ENCODE assay signal across 10 mouse cellular contexts in the genomic region with DNA sequence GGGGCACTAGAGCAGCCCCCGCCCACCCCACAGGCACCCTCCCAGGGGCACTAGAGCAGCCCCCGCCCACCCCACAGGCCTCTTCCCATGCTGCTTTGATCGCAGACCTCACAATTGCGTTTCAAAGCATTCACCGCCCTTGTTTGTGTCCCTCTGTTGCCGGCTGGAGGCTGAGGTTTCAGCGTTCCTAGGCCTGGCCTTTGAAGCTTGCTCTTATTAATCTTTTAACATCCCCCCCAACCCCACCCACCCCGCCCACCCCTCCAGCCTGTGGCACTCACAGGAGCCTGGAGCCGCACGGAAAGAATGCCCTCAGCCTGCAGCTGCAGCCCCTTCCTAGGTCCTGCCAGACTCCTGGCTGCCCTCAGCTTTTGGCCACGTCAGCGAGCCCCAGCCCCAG. TPM values are rescaled to one million over a fixed set of nuclear protein-coding genes. Genes with fewer than 3 reads are reported as not detected.
DNase-seq lines count a peak whose midpoint lies in the region; ATAC-seq and TF ChIP-seq lines count a peak whose summit lies in the region.
"Had no signal": no experiment of that assay in that cellular context is flagged by ENCODE, and none has a peak within 500 bp of the region (broad histone marks: within the 10 kb centered on the region; RNA-seq: fewer than 3 reads in every experiment).

No protein-coding gene starts in this region.

- H3K9ac ChIP-seq in forebrain, embryonic 12.5 days, result peak overlapping the region; percentile 47
- H3K9ac ChIP-seq in forebrain, embryonic 15.5 days (replicated peaks), result no peak overlapping the region
- no peak overlapping the region for H3K9ac ChIP-seq in liver, embryonic 11.5 days (ENCODE audit: low read depth, low read length)
- no peak overlapping the region for H3K9ac ChIP-seq in liver, postnatal 0 days (replicated peaks)
- no peak overlapping the region for H3K9ac ChIP-seq in embryonic facial prominence, embryonic 15.5 days

- peaks cover 48% of the 10 kb centered on the region for H3K36me3 ChIP-seq in forebrain, embryonic 12.5 days (replicated peaks)
- H3K36me3 ChIP-seq in forebrain, embryonic 15.5 days, result peaks cover 10% of the 10 kb centered on the region; the same call in 1 of the 2 replicates
- peaks cover 14% of the 10 kb centered on the region; the same call in 1 of the 2 replicates for H3K36me3 ChIP-seq in liver, embryonic 11.5 days (ENCODE audit: control insufficient read depth, insufficient read depth, low read length)
- H3K36me3 ChIP-seq in liver, postnatal 0 days (replicated peaks; ENCODE audit: insufficient read depth, low read length), result peaks cover 16% of the 10 kb centered on the region; the same call in 1 of the 2 replicates
- peaks cover 13% of the 10 kb centered on the region for H3K36me3 ChIP-seq in embryonic facial prominence, embryonic 15.5 days

- 0 out of 2 replicates have a peak, but pooled peaks cover 8% of the 10 kb centered on the region for H3K27me3 ChIP-seq in forebrain, embryonic 12.5 days
- H3K27me3 ChIP-seq in forebrain, embryonic 15.5 days, result no peaks in the 10 kb centered on the region
- H3K27me3 ChIP-seq in liver, embryonic 11.5 days (replicated peaks; ENCODE audit: control insufficient read depth, insufficient read depth, low read length), result no peaks in the 10 kb centered on the region
- no peaks in the 10 kb centered on the region for H3K27me3 ChIP-seq in liver, postnatal 0 days (ENCODE audit: insufficient read depth, low read length)
- H3K27me3 ChIP-seq in embryonic facial prominence, embryonic 15.5 days, result no peaks in the 10 kb centered on the region

- peak overlapping the region; percentile 68 for H3K27ac ChIP-seq in forebrain, embryonic 12.5 days
- H3K27ac ChIP-seq in forebrain, embryonic 15.5 days (replicated peaks), result no peak overlapping the region
- peak overlapping the region; percentile 25; the same call in 1 of the 2 replicates for H3K27ac ChIP-seq in liver, embryonic 11.5 days (ENCODE audit: low read depth, low read length)
- no peak overlapping the region for H3K27ac ChIP-seq in liver, postnatal 0 days (ENCODE audit: low read depth)
- peak overlapping the region; percentile 76 for H3K27ac ChIP-seq in embryonic facial prominence, embryonic 15.5 days (replicated peaks)

- no peak for DNase-seq in liver, embryonic 11.5 days (ENCODE audit: low spot score)
- no peak for DNase-seq in liver, postnatal 0 days
- peak; percentile 39 for DNase-seq in neural tube, embryonic 10.5 days (ENCODE audit: extremely low spot score, low spot score)
- DNase-seq in spleen, postnatal 4 days (ENCODE audit: low spot score in 2 of 2), result no peak
- DNase-seq in layer of hippocampus, adult 8-10 months (ENCODE audit: low spot score in 2 of 2), result no peak
- DNase-seq: cerebellum, postnatal 25 days had no signal

- peaks cover 52% of the 10 kb centered on the region for H3K4me1 ChIP-seq in forebrain, embryonic 12.5 days
- peaks cover 14% of the 10 kb centered on the region for H3K4me1 ChIP-seq in forebrain, embryonic 15.5 days
- peaks cover 33% of the 10 kb centered on the region for H3K4me1 ChIP-seq in liver, embryonic 11.5 days (replicated peaks; ENCODE audit: control insufficient read depth, insufficient read depth, low read length)
- no peaks in the 10 kb centered on the region for H3K4me1 ChIP-seq in liver, postnatal 0 days (ENCODE audit: insufficient read depth)
- H3K4me1 ChIP-seq in embryonic facial prominence, embryonic 15.5 days, result peaks cover 75% of the 10 kb centered on the region

- no peaks in the 10 kb centered on the region for H3K9me3 ChIP-seq in forebrain, embryonic 12.5 days
- H3K9me3 ChIP-seq in forebrain, embryonic 15.5 days, result no peaks in the 10 kb centered on the region
- no peaks in the 10 kb centered on the region for H3K9me3 ChIP-seq in liver, embryonic 11.5 days (ENCODE audit: control insufficient read depth, low read length)
- no peaks in the 10 kb centered on the region for H3K9me3 ChIP-seq in liver, postnatal 0 days (ENCODE audit: low read length)
- H3K9me3 ChIP-seq in embryonic facial prominence, embryonic 15.5 days (replicated peaks), result no peaks in the 10 kb centered on the region

- whole genome bisulfite sequencing in forebrain, embryonic 12.5 days, result 1% methylated on average over 11 of the region's 12 CpGs
- 3% methylated on average over 12 of the region's 12 CpGs for WGBS in forebrain, embryonic 15.5 days
- WGBS in liver, embryonic 11.5 days, result 39% methylated on average over 11 of the region's 12 CpGs
- WGBS in liver, postnatal 0 days (ENCODE audit: insufficient replicate concordance), result 69% methylated on average over 11 of the region's 12 CpGs
- WGBS in embryonic facial prominence, embryonic 15.5 days, result 12% methylated on average over 11 of the region's 12 CpGs

- no peak for ATAC-seq in forebrain, embryonic 12.5 days (ENCODE audit: low FRiP score)
- ATAC-seq in forebrain, embryonic 15.5 days (replicated peaks), result no peak
- no peak for ATAC-seq in liver, embryonic 11.5 days (replicated peaks; ENCODE audit: low FRiP score)
- ATAC-seq in liver, postnatal 0 days, result no peak
- ATAC-seq in embryonic facial prominence, embryonic 15.5 days (ENCODE audit: insufficient number of reproducible peaks, low FRiP score, low TSS enrichment, low read depth), result peak; percentile 13; the same call in 1 of the 2 replicates

- no peak overlapping the region for H3K4me3 ChIP-seq in forebrain, embryonic 12.5 days (replicated peaks)
- H3K4me3 ChIP-seq in forebrain, embryonic 15.5 days, result no peak overlapping the region
- no peak overlapping the region for H3K4me3 ChIP-seq in liver, embryonic 11.5 days (ENCODE audit: low read depth, low read length)
- H3K4me3 ChIP-seq in liver, postnatal 0 days (ENCODE audit: low read depth, low read length), result no peak overlapping the region
- H3K4me3 ChIP-seq in embryonic facial prominence, embryonic 15.5 days (replicated peaks), result no peak overlapping the region

- H3K4me2 ChIP-seq in forebrain, embryonic 12.5 days, result peak overlapping the region; percentile 10
- no peak overlapping the region for H3K4me2 ChIP-seq in forebrain, embryonic 15.5 days (replicated peaks)
- no peak overlapping the region for H3K4me2 ChIP-seq in liver, embryonic 11.5 days
- H3K4me2 ChIP-seq in liver, postnatal 0 days (ENCODE audit: low read depth, low read length), result no peak overlapping the region
- no peak overlapping the region for H3K4me2 ChIP-seq in embryonic facial prominence, embryonic 15.5 days (replicated peaks)

- no peak for TF ChIP-seq CTCF in liver, postnatal 0 days (IDR thresholded peaks at IDR 0.05; ENCODE audit: low read depth)

- no peak for TF ChIP-seq EP300 in liver, postnatal 0 days (IDR thresholded peaks at IDR 0.05; ENCODE audit: low read depth)

RNA-seq across cellular contexts. Expression of gene Cenpx, which starts 6.3 kb away (rescaled TPM):
- 125 and 127 TPM in 2 replicates for polyA plus RNA-seq in forebrain, embryonic 12.5 days (2016; fragmentation: Nextera tagmentation; extraction: Ambion mirVana)
- polyA plus RNA-seq in forebrain, embryonic 15.5 days (2015; fragmentation: Nextera tagmentation; extraction: Ambion mirVana), result 97.9 and 103 TPM in 2 replicates
- 178 and 192 TPM in 2 replicates for polyA plus RNA-seq in liver, embryonic 11.5 days (2014; fragmentation: Nextera tagmentation; extraction: Ambion mirVana)
- polyA plus RNA-seq in liver, postnatal 0 days (2015; fragmentation: Nextera tagmentation; extraction: Ambion mirVana), result 81.0 and 88.0 TPM in 2 replicates
- 145 and 157 TPM in 2 replicates for polyA plus RNA-seq in embryonic facial prominence, embryonic 15.5 days (2015; fragmentation: Nextera tagmentation; extraction: Ambion mirVana)
- total RNA-seq in layer of hippocampus, adult 8-10 months (2022), result 10 to 100 TPM; 12.9 to 22.1 (median 17.2) TPM

RNA-seq across cellular contexts. Expression of gene Lrrc45, which starts 6.5 kb away (rescaled TPM):
- 73.8 and 74.7 TPM in 2 replicates for polyA plus RNA-seq in forebrain, embryonic 12.5 days (2016; fragmentation: Nextera tagmentation; extraction: Ambion mirVana)
- polyA plus RNA-seq in forebrain, embryonic 15.5 days (2015; fragmentation: Nextera tagmentation; extraction: Ambion mirVana), result 94.1 and 94.8 TPM in 2 replicates
- 34.2 and 38.3 TPM in 2 replicates for polyA plus RNA-seq in liver, embryonic 11.5 days (2014; fragmentation: Nextera tagmentation; extraction: Ambion mirVana)
- polyA plus RNA-seq in liver, postnatal 0 days (2015; fragmentation: Nextera tagmentation; extraction: Ambion mirVana), result 5.1 and 5.4 TPM in 2 replicates
- 69.7 and 82.2 TPM in 2 replicates for polyA plus RNA-seq in embryonic facial prominence, embryonic 15.5 days (2015; fragmentation: Nextera tagmentation; extraction: Ambion mirVana)
- total RNA-seq in layer of hippocampus, adult 8-10 months (2022), result 10 to 100 TPM; 51.1 to 67.4 (median 65.7) TPM

RNA-seq across cellular contexts. Expression of gene Rac3, which starts 14.0 kb away (rescaled TPM):
- polyA plus RNA-seq in forebrain, embryonic 12.5 days (2016; fragmentation: Nextera tagmentation; extraction: Ambion mirVana), result 48.3 and 48.5 TPM in 2 replicates
- polyA plus RNA-seq in forebrain, embryonic 15.5 days (2015; fragmentation: Nextera tagmentation; extraction: Ambion mirVana), result 245 and 251 TPM in 2 replicates
- polyA plus RNA-seq in liver, embryonic 11.5 days (2014; fragmentation: Nextera tagmentation; extraction: Ambion mirVana), result 1.2 and 1.8 TPM in 2 replicates
- 0.36 and 0.38 TPM in 2 replicates for polyA plus RNA-seq in liver, postnatal 0 days (2015; fragmentation: Nextera tagmentation; extraction: Ambion mirVana)
- 64.5 and 75.4 TPM in 2 replicates for polyA plus RNA-seq in embryonic facial prominence, embryonic 15.5 days (2015; fragmentation: Nextera tagmentation; extraction: Ambion mirVana)
- 10 to 100 TPM; 33.5 to 43.1 (median 37.5) TPM for total RNA-seq in layer of hippocampus, adult 8-10 months (2022)

RNA-seq across cellular contexts. Expression of gene Dcxr, which starts 19.9 kb away (rescaled TPM):
- 9.1 and 9.2 TPM in 2 replicates for polyA plus RNA-seq in forebrain, embryonic 12.5 days (2016; fragmentation: Nextera tagmentation; extraction: Ambion mirVana)
- 9.0 and 9.3 TPM in 2 replicates for polyA plus RNA-seq in forebrain, embryonic 15.5 days (2015; fragmentation: Nextera tagmentation; extraction: Ambion mirVana)
- polyA plus RNA-seq in liver, embryonic 11.5 days (2014; fragmentation: Nextera tagmentation; extraction: Ambion mirVana), result 12.9 and 13.2 TPM in 2 replicates
- 118 and 141 TPM in 2 replicates for polyA plus RNA-seq in liver, postnatal 0 days (2015; fragmentation: Nextera tagmentation; extraction: Ambion mirVana)
- 35.9 and 36.6 TPM in 2 replicates for polyA plus RNA-seq in embryonic facial prominence, embryonic 15.5 days (2015; fragmentation: Nextera tagmentation; extraction: Ambion mirVana)
- 10 to 100 TPM in 3 of 4 experiments, 1 to 10 TPM in 1; 8.7 to 21.6 (median 14.5) TPM for total RNA-seq in layer of hippocampus, adult 8-10 months (2022)

RNA-seq across cellular contexts. Expression of gene Cbr2, which starts 24.7 kb away (rescaled TPM):
- 0.67 and 0.95 TPM in 2 replicates for polyA plus RNA-seq in forebrain, embryonic 12.5 days (2016; fragmentation: Nextera tagmentation; extraction: Ambion mirVana)
- 0.64 and 0.69 TPM in 2 replicates for polyA plus RNA-seq in forebrain, embryonic 15.5 days (2015; fragmentation: Nextera tagmentation; extraction: Ambion mirVana)
- 0.22 and 0.32 TPM in 2 replicates for polyA plus RNA-seq in liver, embryonic 11.5 days (2014; fragmentation: Nextera tagmentation; extraction: Ambion mirVana)
- polyA plus RNA-seq in liver, postnatal 0 days (2015; fragmentation: Nextera tagmentation; extraction: Ambion mirVana), result 0.26 and 0.94 TPM in 2 replicates
- 193 and 315 TPM in 2 replicates for polyA plus RNA-seq in embryonic facial prominence, embryonic 15.5 days (2015; fragmentation: Nextera tagmentation; extraction: Ambion mirVana)
- total RNA-seq in layer of hippocampus, adult 8-10 months (2022), result 1 to 10 TPM; 1.6 to 3.7 (median 2.5) TPM
- total RNA-seq: liver, adult 2 months had no signal

Comparison
In these comparisons a context has a peak if more than half of its experiments do, and no peak if none do; other contexts are left out.
1. H3K27ac ChIP-seq: peak in forebrain, embryonic 12.5 days (single experiment), liver, embryonic 11.5 days (single experiment) and embryonic facial prominence, embryonic 15.5 days (single experiment); none in forebrain, embryonic 15.5 days (single experiment) and liver, postnatal 0 days (single experiment).
2. RNA of gene Rac3, which starts 14.0 kb away (polyA plus RNA-seq): 245 to 251 TPM in forebrain, embryonic 15.5 days, 64.5 to 75.4 TPM in embryonic facial prominence, embryonic 15.5 days and 48.3 to 48.5 TPM in forebrain, embryonic 12.5 days; 1.2 to 1.8 TPM in liver, embryonic 11.5 days and 0.36 to 0.38 TPM in liver, postnatal 0 days; every median in the first group is over 10 times any median in the second.